Mouse (Mus musculus): ENCODE measurements around the gene Gab2. TPM values are rescaled to one million over a fixed set of nuclear protein-coding genes. Genes with fewer than 3 reads are reported as not detected.

Gab2 gene
- total and polyA plus RNA-seq, 2 experiments from 2014 or later, result 12.5 to 26.7 TPM

- H3K4me2 ChIP-seq (ENCODE audit: low read depth, low read length), result no peak overlapping the region
- no peak for TF ChIP-seq CTCF (IDR thresholded peaks at IDR 0.05; ENCODE audit: low read depth)
- no peaks in the 10 kb centered on the region for H3K27me3 ChIP-seq (ENCODE audit: insufficient read depth, low read length)
- ATAC-seq, result no peak
- H3K4me3 ChIP-seq (ENCODE audit: low read length), result no peak overlapping the region
- no peak overlapping the region for H3K9ac ChIP-seq (replicated peaks; ENCODE audit: low read length)
- WGBS, result 93% methylated on average over 8 of the region's 8 CpGs
- DNase-seq (ENCODE audit: low spot score), result no peak
- no peaks in the 10 kb centered on the region for H3K4me1 ChIP-seq (ENCODE audit: insufficient read depth, low read length)
- no peak overlapping the region for H3K27ac ChIP-seq
- peaks cover 5% of the 10 kb centered on the region; the same call in 1 of the 2 replicates for H3K36me3 ChIP-seq (ENCODE audit: insufficient read depth, low read length)
- no peaks in the 10 kb centered on the region for H3K9me3 ChIP-seq (ENCODE audit: low read length)
Observed at GRCm38 (mm10) chr7:97324342-97324741, 243.0 kb downstream of the Gab2 start.

DNA sequence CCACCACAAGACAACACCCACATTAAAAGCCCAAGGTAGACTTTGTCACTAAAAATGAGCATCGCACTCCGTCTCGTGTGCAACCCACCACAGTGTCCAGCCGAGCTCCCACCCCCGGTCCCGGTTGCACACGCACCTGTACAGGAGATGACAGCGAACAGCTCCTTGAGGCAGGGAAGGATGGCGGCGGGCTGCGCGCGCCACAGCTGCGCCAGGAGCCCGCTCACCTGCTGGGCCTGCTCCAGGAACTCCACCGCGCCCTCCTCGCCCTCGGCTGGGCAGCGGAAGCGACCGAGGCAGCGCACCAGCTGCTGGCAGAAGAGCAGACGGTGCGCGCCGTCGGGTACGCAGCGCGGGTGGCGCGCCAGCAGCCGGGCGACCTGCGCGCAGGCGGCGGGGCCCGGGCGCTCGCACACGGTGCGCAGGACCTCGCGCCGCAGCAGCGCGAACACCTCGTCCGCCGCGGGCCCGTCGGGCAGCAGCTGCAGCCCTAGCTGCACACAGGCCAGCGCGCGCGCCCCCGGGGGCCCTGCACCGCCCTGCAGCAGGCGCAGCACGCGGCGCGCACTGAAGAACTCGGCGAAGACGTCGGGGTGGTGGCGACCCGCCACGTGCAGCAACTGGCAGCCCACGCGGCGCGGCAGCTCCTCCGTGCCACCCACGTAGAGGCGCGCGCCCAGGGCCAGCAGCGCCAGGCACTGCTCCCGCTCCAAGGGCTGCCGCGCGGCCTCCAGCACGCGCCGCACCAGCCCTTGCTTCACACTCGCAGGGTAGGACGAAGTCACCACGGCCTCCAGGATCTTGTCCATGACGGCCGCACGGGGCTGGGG, 244.0 kb downstream of the Gab2 start:
- no peak overlapping the region for H3K27ac ChIP-seq
- peak overlapping the region; percentile 23 for H3K4me3 ChIP-seq (ENCODE audit: low read length)
- H3K27me3 ChIP-seq (ENCODE audit: insufficient read depth, low read length), result no peaks in the 10 kb centered on the region
- WGBS, result 19% methylated on average over 84 of the region's 96 CpGs
- ATAC-seq, result peak; percentile 34
- no peak for TF ChIP-seq CTCF (IDR thresholded peaks at IDR 0.05; ENCODE audit: low read depth)
- H3K4me2 ChIP-seq (ENCODE audit: low read depth, low read length), result peak overlapping the region; percentile 37
- DNase-seq (ENCODE audit: low spot score), result peak; percentile 28
- no peaks in the 10 kb centered on the region for H3K36me3 ChIP-seq (ENCODE audit: insufficient read depth, low read length)
- H3K4me1 ChIP-seq (ENCODE audit: insufficient read depth, low read length), result 0 out of 2 replicates have a peak, but pooled peaks cover 1% of the 10 kb centered on the region
- H3K9ac ChIP-seq (replicated peaks; ENCODE audit: low read length), result no peak overlapping the region
- H3K9me3 ChIP-seq (ENCODE audit: low read length), result no peaks in the 10 kb centered on the region

GRCm38 (mm10) chr7:97327376-97327775, 246.0 kb downstream of the Gab2 start:
- Histone ChIP-seq H3K4me2 (ENCODE audit: low read depth, low read length) (no peak overlapping the region), H3K9me3 (ENCODE audit: low read length) (no peaks in the 10 kb centered on the region), H3K36me3 (ENCODE audit: insufficient read depth, low read length) (no peaks in the 10 kb centered on the region), H3K27me3 (ENCODE audit: insufficient read depth, low read length) (no peaks in the 10 kb centered on the region), H3K9ac (replicated peaks; ENCODE audit: low read length) (no peak overlapping the region), H3K27ac (no peak overlapping the region), H3K4me3 (ENCODE audit: low read length) (no peak overlapping the region), H3K4me1 (ENCODE audit: insufficient read depth, low read length) (peaks cover 12% of the 10 kb centered on the region)
- 96% methylated on average over 4 of the region's 4 CpGs for WGBS
- no peak for DNase-seq (ENCODE audit: low spot score)
- ATAC-seq, result no peak
- no peak for TF ChIP-seq CTCF (IDR thresholded peaks at IDR 0.05; ENCODE audit: low read depth)

GRCm38 (mm10) chr7:97328891-97329588, 247.7 kb downstream of the Gab2 start:
- 64% methylated on average over 13 of the region's 13 CpGs for WGBS
- H3K36me3 ChIP-seq (ENCODE audit: insufficient read depth, low read length), result no peaks in the 10 kb centered on the region
- H3K4me2 ChIP-seq (ENCODE audit: low read depth, low read length), result peak overlapping the region; percentile 13; the same call in 1 of the 2 replicates
- 0 out of 2 replicates have a peak overlapping the region, but pooled peaks have one; percentile 13 for H3K9ac ChIP-seq (replicated peaks; ENCODE audit: low read length)
- no peak for TF ChIP-seq CTCF (IDR thresholded peaks at IDR 0.05; ENCODE audit: low read depth)
- H3K27me3 ChIP-seq (ENCODE audit: insufficient read depth, low read length), result no peaks in the 10 kb centered on the region
- peaks cover 16% of the 10 kb centered on the region for H3K4me1 ChIP-seq (ENCODE audit: insufficient read depth, low read length)
- ATAC-seq, result no peak
- H3K27ac ChIP-seq, result peak overlapping the region; percentile 51; the same call in 1 of the 2 replicates
- DNase-seq (ENCODE audit: low spot score), result peak; percentile 53
- H3K4me3 ChIP-seq (ENCODE audit: low read length), result no peak overlapping the region
- H3K9me3 ChIP-seq (ENCODE audit: low read length), result no peaks in the 10 kb centered on the region

DNA sequence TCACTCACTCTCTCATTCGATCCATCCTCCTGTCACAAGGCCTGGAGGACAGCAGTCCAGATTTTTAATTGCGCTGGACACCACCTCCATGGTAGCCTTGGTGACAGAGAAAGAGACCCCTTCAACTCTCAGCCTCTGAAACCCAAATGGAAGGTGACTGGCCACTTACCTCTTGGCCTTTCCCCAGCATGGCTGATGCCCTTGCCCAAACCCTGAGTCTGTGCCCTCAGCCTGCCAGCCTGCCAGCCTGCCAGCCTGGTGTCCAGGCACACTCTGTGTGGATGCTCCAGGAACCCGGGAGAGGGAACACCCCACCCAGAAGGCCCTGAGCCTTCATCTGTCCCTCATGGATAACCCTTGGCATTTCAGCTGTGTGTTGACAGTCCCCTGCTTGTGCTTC, 248.3 kb downstream of the Gab2 start:
- 83% methylated on average over 3 of the region's 3 CpGs for WGBS
- H3K36me3 ChIP-seq (ENCODE audit: insufficient read depth, low read length), result no peaks in the 10 kb centered on the region
- DNase-seq (ENCODE audit: low spot score) (no peak), ATAC-seq (no peak)
- H3K27me3 ChIP-seq (ENCODE audit: insufficient read depth, low read length), result no peaks in the 10 kb centered on the region
- H3K4me1 ChIP-seq (ENCODE audit: insufficient read depth, low read length), result peaks cover 16% of the 10 kb centered on the region
- H3K4me3 ChIP-seq (ENCODE audit: low read length), result no peak overlapping the region
- no peak overlapping the region for H3K9ac ChIP-seq (replicated peaks; ENCODE audit: low read length)
- H3K27ac ChIP-seq, result peak overlapping the region; percentile 51; the same call in 1 of the 2 replicates
- H3K9me3 ChIP-seq (ENCODE audit: low read length), result no peaks in the 10 kb centered on the region
- no peak for TF ChIP-seq CTCF (IDR thresholded peaks at IDR 0.05; ENCODE audit: low read depth)
- 0 out of 2 replicates have a peak overlapping the region, but pooled peaks have one; percentile 13 for H3K4me2 ChIP-seq (ENCODE audit: low read depth, low read length)

- H3K4me1 ChIP-seq (ENCODE audit: insufficient read depth, low read length), result peaks cover 16% of the 10 kb centered on the region
- H3K27ac ChIP-seq, result no peak overlapping the region
- H3K4me2 ChIP-seq (ENCODE audit: low read depth, low read length), result peak overlapping the region; percentile 68
- H3K4me3 ChIP-seq (ENCODE audit: low read length), result peak overlapping the region; percentile 79
- H3K27me3 ChIP-seq (ENCODE audit: insufficient read depth, low read length), result no peaks in the 10 kb centered on the region
- TF ChIP-seq CTCF (IDR thresholded peaks at IDR 0.05; ENCODE audit: low read depth), result no peak
- WGBS, result 60% methylated on average over 11 of the region's 11 CpGs
- no peaks in the 10 kb centered on the region for H3K36me3 ChIP-seq (ENCODE audit: insufficient read depth, low read length)
- no peaks in the 10 kb centered on the region for H3K9me3 ChIP-seq (ENCODE audit: low read length)
- no peak for ATAC-seq
- no peak for DNase-seq (ENCODE audit: low spot score)
- peak overlapping the region; percentile 59 for H3K9ac ChIP-seq (replicated peaks; ENCODE audit: low read length)
Observed at GRCm38 (mm10) chr7:97330931-97331645, 249.7 kb downstream of the Gab2 start.

All from hindbrain, postnatal 0 days (tissue).